ENCODE assay signal across 12 mouse cellular contexts in the genomic region with DNA sequence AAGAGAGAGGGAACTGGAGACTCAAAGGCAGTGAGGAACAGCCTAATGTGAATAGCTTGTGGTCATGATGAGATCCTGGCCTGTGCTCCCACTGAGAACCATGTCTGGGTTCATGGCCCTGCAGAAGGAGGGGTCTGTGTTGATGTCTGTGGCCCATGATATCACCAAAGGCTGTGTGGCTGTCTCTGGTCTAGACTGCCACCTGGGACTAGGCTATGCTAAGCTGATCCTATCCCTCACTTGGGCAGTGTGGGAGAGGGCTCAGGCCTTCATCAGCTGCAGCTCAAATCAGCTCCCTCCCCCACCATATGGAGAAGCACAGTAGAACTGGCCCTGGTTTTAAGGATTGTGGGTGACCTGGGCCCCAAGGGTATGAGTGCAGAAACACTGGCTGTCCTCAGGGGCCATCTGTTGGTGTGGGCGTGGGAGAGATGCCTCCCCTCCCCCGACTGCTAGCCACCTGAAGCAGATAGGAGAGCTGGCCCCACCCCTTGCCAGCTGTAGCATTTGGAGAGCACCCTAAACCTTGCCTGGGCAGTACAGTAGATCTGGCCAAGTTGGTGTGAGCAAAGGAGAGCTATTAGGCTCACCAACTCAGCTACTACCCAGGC. TPM values are rescaled to one million over a fixed set of nuclear protein-coding genes. Genes with fewer than 3 reads are reported as not detected.
DNase-seq lines count a peak whose midpoint lies in the region; ATAC-seq and TF ChIP-seq lines count a peak whose summit lies in the region.
"Had no signal": no experiment of that assay in that cellular context is flagged by ENCODE, and none has a peak within 500 bp of the region (broad histone marks: within the 10 kb centered on the region; RNA-seq: fewer than 3 reads in every experiment).

No protein-coding gene starts in this region.

- H3K27ac ChIP-seq in forebrain, embryonic 11.5 days (ENCODE audit: low read depth, low read length), result no peak overlapping the region
- no peak overlapping the region for H3K27ac ChIP-seq in forebrain, embryonic 12.5 days
- no peak overlapping the region for H3K27ac ChIP-seq in midbrain, embryonic 11.5 days (ENCODE audit: low read depth, low read length)
- no peak overlapping the region for H3K27ac ChIP-seq in midbrain, postnatal 0 days (ENCODE audit: low read depth, low read length)
- peak overlapping the region; percentile 95 for H3K27ac ChIP-seq in liver, embryonic 15.5 days (replicated peaks)
- H3K27ac ChIP-seq: gastrocnemius, adult 2 months had no signal

- no peaks in the 10 kb centered on the region for H3K9me3 ChIP-seq in forebrain, embryonic 11.5 days (ENCODE audit: control insufficient read depth, low read length)
- no peaks in the 10 kb centered on the region for H3K9me3 ChIP-seq in forebrain, embryonic 12.5 days
- H3K9me3 ChIP-seq in midbrain, embryonic 11.5 days (ENCODE audit: control insufficient read depth, low read length), result no peaks in the 10 kb centered on the region
- no peaks in the 10 kb centered on the region for H3K9me3 ChIP-seq in midbrain, postnatal 0 days (ENCODE audit: low read length)
- H3K9me3 ChIP-seq in liver, embryonic 15.5 days (replicated peaks), result no peaks in the 10 kb centered on the region

- no peaks in the 10 kb centered on the region for H3K36me3 ChIP-seq in forebrain, embryonic 11.5 days (ENCODE audit: control insufficient read depth, insufficient read depth, low read length)
- no peaks in the 10 kb centered on the region for H3K36me3 ChIP-seq in forebrain, embryonic 12.5 days (replicated peaks)
- no peaks in the 10 kb centered on the region for H3K36me3 ChIP-seq in midbrain, embryonic 11.5 days (ENCODE audit: control insufficient read depth, insufficient read depth, low read length)
- no peaks in the 10 kb centered on the region for H3K36me3 ChIP-seq in midbrain, postnatal 0 days (ENCODE audit: insufficient read depth, low read length)
- H3K36me3 ChIP-seq in liver, embryonic 15.5 days (replicated peaks), result no peaks in the 10 kb centered on the region

- no peak for TF ChIP-seq CTCF in midbrain, postnatal 0 days (IDR thresholded peaks at IDR 0.05)

- ATAC-seq in forebrain, embryonic 11.5 days (replicated peaks; ENCODE audit: low FRiP score), result peak; percentile 24; the same call in 1 of the 2 replicates
- ATAC-seq in forebrain, embryonic 12.5 days (ENCODE audit: low FRiP score), result no peak
- 0 out of 2 replicates have a peak, but pooled peaks have one; percentile 24 for ATAC-seq in midbrain, embryonic 11.5 days (ENCODE audit: low FRiP score)
- no peak; the same call in 1 of the 2 replicates for ATAC-seq in midbrain, postnatal 0 days (ENCODE audit: low FRiP score)
- ATAC-seq in liver, embryonic 15.5 days (ENCODE audit: insufficient read depth), result peak; percentile 83
- ATAC-seq: lung, postnatal 0 days had no signal

- WGBS in forebrain, embryonic 11.5 days, result 83% methylated on average over 2 of the region's 2 CpGs
- WGBS in forebrain, embryonic 12.5 days, result 78% methylated on average over 2 of the region's 2 CpGs
- 83% methylated on average over 2 of the region's 2 CpGs for WGBS in midbrain, embryonic 11.5 days
- 73% methylated on average over 2 of the region's 2 CpGs for WGBS in midbrain, postnatal 0 days
- 15% methylated on average over 2 of the region's 2 CpGs for WGBS in liver, embryonic 15.5 days (ENCODE audit: insufficient replicate concordance)

- no peak overlapping the region for H3K9ac ChIP-seq in forebrain, embryonic 11.5 days (ENCODE audit: low read length)
- no peak overlapping the region for H3K9ac ChIP-seq in forebrain, embryonic 12.5 days
- H3K9ac ChIP-seq in midbrain, embryonic 11.5 days (ENCODE audit: low read length), result no peak overlapping the region
- H3K9ac ChIP-seq in midbrain, postnatal 0 days (replicated peaks; ENCODE audit: low read length, poor library complexity, severe bottlenecking), result no peak overlapping the region
- H3K9ac ChIP-seq in liver, embryonic 15.5 days, result peak overlapping the region; percentile 36; the same call in 1 of the 2 replicates

- H3K27me3 ChIP-seq in forebrain, embryonic 11.5 days (ENCODE audit: control insufficient read depth, insufficient read depth, low read length), result no peaks in the 10 kb centered on the region
- no peaks in the 10 kb centered on the region for H3K27me3 ChIP-seq in forebrain, embryonic 12.5 days
- no peaks in the 10 kb centered on the region for H3K27me3 ChIP-seq in midbrain, embryonic 11.5 days (ENCODE audit: control insufficient read depth, insufficient read depth, low read length)
- no peaks in the 10 kb centered on the region for H3K27me3 ChIP-seq in midbrain, postnatal 0 days (ENCODE audit: insufficient read depth, low read length)
- no peaks in the 10 kb centered on the region for H3K27me3 ChIP-seq in liver, embryonic 15.5 days

- H3K4me3 ChIP-seq in forebrain, embryonic 11.5 days (ENCODE audit: low read depth, low read length), result no peak overlapping the region
- no peak overlapping the region for H3K4me3 ChIP-seq in forebrain, embryonic 12.5 days (replicated peaks)
- H3K4me3 ChIP-seq in midbrain, embryonic 11.5 days (ENCODE audit: low read depth, low read length), result no peak overlapping the region
- no peak overlapping the region for H3K4me3 ChIP-seq in midbrain, postnatal 0 days (ENCODE audit: low read depth, low read length)
- H3K4me3 ChIP-seq in liver, embryonic 15.5 days (replicated peaks), result peak overlapping the region; percentile 15; the same call in 1 of the 2 replicates
- H3K4me3 ChIP-seq: gastrocnemius, adult 2 months had no signal

- H3K4me1 ChIP-seq in forebrain, embryonic 11.5 days (replicated peaks; ENCODE audit: control insufficient read depth, insufficient read depth, low read length), result no peaks in the 10 kb centered on the region
- no peaks in the 10 kb centered on the region for H3K4me1 ChIP-seq in forebrain, embryonic 12.5 days
- H3K4me1 ChIP-seq in midbrain, embryonic 11.5 days (ENCODE audit: control insufficient read depth, insufficient read depth, low read length), result no peaks in the 10 kb centered on the region
- H3K4me1 ChIP-seq in midbrain, postnatal 0 days (ENCODE audit: insufficient read depth, low read length), result no peaks in the 10 kb centered on the region
- H3K4me1 ChIP-seq in liver, embryonic 15.5 days (replicated peaks), result peaks cover 78% of the 10 kb centered on the region

- no peak for DNase-seq in forebrain, embryonic 11.5 days (ENCODE audit: low spot score)
- DNase-seq in midbrain, embryonic 11.5 days (ENCODE audit: low spot score, missing footprints), result no peak
- no peak for DNase-seq in midbrain, postnatal 0 days (ENCODE audit: low spot score)
- DNase-seq in spleen, postnatal 4 days (ENCODE audit: low spot score in 2 of 2), result peak; percentile 80 to 85
- no peak for DNase-seq in gastrocnemius, postnatal 10 days
- DNase-seq in kidney, postnatal 25 days, result no peak
- DNase-seq: gastrocnemius, adult 2 months; layer of hippocampus, postnatal 36 days; right cerebral cortex, postnatal 14 days had no signal

- H3K4me2 ChIP-seq in forebrain, embryonic 11.5 days (ENCODE audit: low read depth, low read length, severe bottlenecking), result no peak overlapping the region
- H3K4me2 ChIP-seq in forebrain, embryonic 12.5 days, result no peak overlapping the region
- H3K4me2 ChIP-seq in midbrain, embryonic 11.5 days, result no peak overlapping the region
- H3K4me2 ChIP-seq in midbrain, postnatal 0 days (ENCODE audit: low read depth, low read length, poor library complexity, severe bottlenecking), result no peak overlapping the region
- peak overlapping the region; percentile 74 for H3K4me2 ChIP-seq in liver, embryonic 15.5 days

RNA-seq across cellular contexts. Expression of gene Rnase6, which starts 4.0 kb away (rescaled TPM):
- polyA plus RNA-seq in forebrain, embryonic 11.5 days (2014; fragmentation: Nextera tagmentation; extraction: Ambion mirVana), result not detected in 2 replicates
- 0.18 and 0.19 TPM in 2 replicates for polyA plus RNA-seq in forebrain, embryonic 12.5 days (2016; fragmentation: Nextera tagmentation; extraction: Ambion mirVana)
- 0.12 TPM in 1 of 2 replicates, not detected in the other for polyA plus RNA-seq in midbrain, embryonic 11.5 days (2014; fragmentation: Nextera tagmentation; extraction: Ambion mirVana)
- total RNA-seq in midbrain, postnatal 0 days (2014; rRNA removed), result 1.3 and 2.5 TPM in 2 replicates
- 1.9 and 2.5 TPM in 2 replicates for polyA plus RNA-seq in midbrain, postnatal 0 days (2015; fragmentation: Nextera tagmentation; extraction: Ambion mirVana)
- 3.3 and 5.1 TPM in 2 replicates for polyA plus RNA-seq in liver, embryonic 15.5 days (2015; fragmentation: Nextera tagmentation; extraction: Ambion mirVana)
- 1 to 10 TPM in 1 of 2 experiments, under 1 TPM in 1; 0.61 to 1.0 TPM for total RNA-seq in gastrocnemius, postnatal 10 days (2021)

RNA-seq across cellular contexts. Expression of gene Eddm3b, which starts 13.5 kb away (rescaled TPM):
- polyA plus RNA-seq in forebrain, embryonic 11.5 days (2014; fragmentation: Nextera tagmentation; extraction: Ambion mirVana), result 0.19 TPM in 1 of 2 replicates, not detected in the other
- polyA plus RNA-seq in forebrain, embryonic 12.5 days (2016; fragmentation: Nextera tagmentation; extraction: Ambion mirVana), result not detected in 2 replicates
- not detected in 2 replicates for polyA plus RNA-seq in midbrain, embryonic 11.5 days (2014; fragmentation: Nextera tagmentation; extraction: Ambion mirVana)
- not detected in 2 replicates for total RNA-seq in midbrain, postnatal 0 days (2014; rRNA removed)
- 0.11 TPM in 1 of 2 replicates, not detected in the other for polyA plus RNA-seq in midbrain, postnatal 0 days (2015; fragmentation: Nextera tagmentation; extraction: Ambion mirVana)
- polyA plus RNA-seq in liver, embryonic 15.5 days (2015; fragmentation: Nextera tagmentation; extraction: Ambion mirVana), result not detected in 2 replicates
- total RNA-seq in gastrocnemius, postnatal 10 days (2021), result not detected
- total RNA-seq: gastrocnemius, adult 2 months; layer of hippocampus, postnatal 36 days had no signal

RNA-seq across cellular contexts. Expression of gene Rnase1, which starts 18.8 kb away (rescaled TPM):
- not detected in 2 replicates for polyA plus RNA-seq in forebrain, embryonic 11.5 days (2014; fragmentation: Nextera tagmentation; extraction: Ambion mirVana)
- polyA plus RNA-seq in forebrain, embryonic 12.5 days (2016; fragmentation: Nextera tagmentation; extraction: Ambion mirVana), result not detected in 2 replicates
- polyA plus RNA-seq in midbrain, embryonic 11.5 days (2014; fragmentation: Nextera tagmentation; extraction: Ambion mirVana), result not detected in 2 replicates
- 1.0 TPM in 1 of 2 replicates, not detected in the other for total RNA-seq in midbrain, postnatal 0 days (2014; rRNA removed)
- 0.34 and 0.78 TPM in 2 replicates for polyA plus RNA-seq in midbrain, postnatal 0 days (2015; fragmentation: Nextera tagmentation; extraction: Ambion mirVana)
- 0.12 and 0.39 TPM in 2 replicates for polyA plus RNA-seq in liver, embryonic 15.5 days (2015; fragmentation: Nextera tagmentation; extraction: Ambion mirVana)
- total RNA-seq in gastrocnemius, postnatal 10 days (2021), result not detected
- total RNA-seq: gastrocnemius, adult 2 months had no signal

RNA-seq across cellular contexts. Expression of gene Rnase2b, which starts 34.3 kb away (rescaled TPM):
- polyA plus RNA-seq in forebrain, embryonic 11.5 days (2014; fragmentation: Nextera tagmentation; extraction: Ambion mirVana), result not detected in 2 replicates
- not detected in 2 replicates for polyA plus RNA-seq in forebrain, embryonic 12.5 days (2016; fragmentation: Nextera tagmentation; extraction: Ambion mirVana)
- polyA plus RNA-seq in midbrain, embryonic 11.5 days (2014; fragmentation: Nextera tagmentation; extraction: Ambion mirVana), result not detected in 2 replicates
- total RNA-seq in midbrain, postnatal 0 days (2014; rRNA removed), result not detected in 2 replicates
- not detected in 2 replicates for polyA plus RNA-seq in midbrain, postnatal 0 days (2015; fragmentation: Nextera tagmentation; extraction: Ambion mirVana)
- not detected in 2 replicates for polyA plus RNA-seq in liver, embryonic 15.5 days (2015; fragmentation: Nextera tagmentation; extraction: Ambion mirVana)
- total RNA-seq in gastrocnemius, postnatal 10 days (2021), result not detected
- total RNA-seq: gastrocnemius, adult 2 months; layer of hippocampus, postnatal 36 days had no signal

RNA-seq across cellular contexts. Expression of gene Ang, which starts 36.8 kb away (rescaled TPM):
- polyA plus RNA-seq in forebrain, embryonic 11.5 days (2014; fragmentation: Nextera tagmentation; extraction: Ambion mirVana), result 1.9 and 3.0 TPM in 2 replicates
- polyA plus RNA-seq in forebrain, embryonic 12.5 days (2016; fragmentation: Nextera tagmentation; extraction: Ambion mirVana), result 1.6 and 1.7 TPM in 2 replicates
- 1.5 and 2.4 TPM in 2 replicates for polyA plus RNA-seq in midbrain, embryonic 11.5 days (2014; fragmentation: Nextera tagmentation; extraction: Ambion mirVana)
- 2.1 and 3.2 TPM in 2 replicates for total RNA-seq in midbrain, postnatal 0 days (2014; rRNA removed)
- 2.3 and 3.3 TPM in 2 replicates for polyA plus RNA-seq in midbrain, postnatal 0 days (2015; fragmentation: Nextera tagmentation; extraction: Ambion mirVana)
- polyA plus RNA-seq in liver, embryonic 15.5 days (2015; fragmentation: Nextera tagmentation; extraction: Ambion mirVana), result 6.8 and 7.4 TPM in 2 replicates
- total RNA-seq in gastrocnemius, postnatal 10 days (2021), result 1 to 10 TPM; 3.3 to 4.6 TPM

Comparison
In these comparisons a context has a peak if more than half of its experiments do, and no peak if none do; other contexts are left out.
1. ATAC-seq: peak in forebrain, embryonic 11.5 days (single experiment), midbrain, embryonic 11.5 days (single experiment) and liver, embryonic 15.5 days (single experiment); none in forebrain, embryonic 12.5 days (single experiment) and midbrain, postnatal 0 days (single experiment).
2. DNase-seq: peak in spleen, postnatal 4 days (2 of 2); none in forebrain, embryonic 11.5 days (single experiment), midbrain, embryonic 11.5 days (single experiment), midbrain, postnatal 0 days (single experiment), gastrocnemius, postnatal 10 days (single experiment) and kidney, postnatal 25 days (0 of 2).